Mouse (Mus musculus) liver, postnatal 0 days (tissue): ENCODE measurements around the gene Cd27. TPM values are rescaled to one million over a fixed set of nuclear protein-coding genes. Genes with fewer than 3 reads are reported as not detected.
A peak's percentile ranks its signal among the peaks of the same experiment; 100 is the strongest.

Experiments
- ATAC-seq: fragments of 200-750 bp; cut with Nextera tagmentation; 2 replicates; pipeline ENCODE4 v1.8.0; 2017; ENCODE audit warnings: mild to moderate bottlenecking, moderate library complexity
- DNase-seq: peaks from one replicate; pipeline ENCODE4 v3.0.0-alpha.2; 2016
- H3K27ac ChIP-seq: fragments of 300-500 bp; sonication (generic); 2 replicates; pipeline ENCODE4 v1.5.1; 2014; ENCODE audit warnings: antibody characterized with exemption, moderate library complexity, mild to moderate bottlenecking, low read depth
- H3K27me3 ChIP-seq: fragments of 300-500 bp; sonication (generic); 2 replicates; pipeline ENCODE4 v1.6.1; 2014; ENCODE audit warnings: low read length, control low read depth, mixed read lengths; ENCODE audit not compliant: insufficient read depth
- H3K36me3 ChIP-seq: fragments of 300-500 bp; sonication (generic); replicated peaks from 2 replicates; pipeline ENCODE4 v1.6.1; 2014; ENCODE audit warnings: mild to moderate bottlenecking, control low read depth, low read length, moderate library complexity, mixed read lengths; ENCODE audit not compliant: insufficient read depth
- H3K4me1 ChIP-seq: fragments of 300-500 bp; sonication (generic); 2 replicates; pipeline ENCODE4 v1.6.1; 2014; ENCODE audit warnings: antibody characterized with exemption, mild to moderate bottlenecking, control low read depth; ENCODE audit not compliant: insufficient read depth
- H3K4me2 ChIP-seq: fragments of 300-500 bp; sonication (generic); 2 replicates; pipeline ENCODE4 v1.6.1; 2014; ENCODE audit warnings: low read depth, mild to moderate bottlenecking, low read length, moderate library complexity, mixed read lengths
- H3K4me3 ChIP-seq: fragments of 300-500 bp; sonication (generic); 2 replicates; pipeline ENCODE4 v1.5.1; 2014; ENCODE audit warnings: low read depth, low read length
- H3K9ac ChIP-seq: fragments of 300-500 bp; sonication (generic); replicated peaks from 2 replicates; pipeline ENCODE4 v1.6.1; 2014; ENCODE audit warnings: mild to moderate bottlenecking, moderate library complexity
- H3K9me3 ChIP-seq: fragments of 300-500 bp; sonication (generic); 2 replicates; pipeline ENCODE4 v1.6.1; 2016; ENCODE audit warnings: mild to moderate bottlenecking, control low read depth, low read length, mixed read lengths
- CTCF ChIP-seq: sonication (generic); IDR thresholded peaks from 2 replicates; pipeline ENCODE4 v1.5.1; 2016; ENCODE audit warnings: antibody characterized with exemption, low read depth
- EP300 ChIP-seq: IDR thresholded peaks from 2 replicates; pipeline ENCODE4 v1.6.1; 2016; ENCODE audit warnings: antibody characterized with exemption, low read depth, mild to moderate bottlenecking
- WGBS: fragments of 180-500 bp; shearing (Covaris S2); extraction: QIAGEN DNeasy Blood & Tissue Kit; methylation state at CpG from one replicate; pipeline ENCODE4 v1.1.7; 2014; ENCODE audit not compliant: insufficient replicate concordance; 5-methylcytosine and 5-hydroxymethylcytosine counted together
- polyA plus RNA-seq: library from polyadenylated mRNA; unstranded; fragments of >200 nt; fragmentation: Nextera tagmentation; extraction: Ambion mirVana; gene quantifications from 2 replicates; pipeline ENCODE4 v1.2.1, GENCODE M21; 2015

Cd27 gene
- polyA plus RNA-seq, 1 experiment from 2014 or later, result 2.3 TPM

DNA sequence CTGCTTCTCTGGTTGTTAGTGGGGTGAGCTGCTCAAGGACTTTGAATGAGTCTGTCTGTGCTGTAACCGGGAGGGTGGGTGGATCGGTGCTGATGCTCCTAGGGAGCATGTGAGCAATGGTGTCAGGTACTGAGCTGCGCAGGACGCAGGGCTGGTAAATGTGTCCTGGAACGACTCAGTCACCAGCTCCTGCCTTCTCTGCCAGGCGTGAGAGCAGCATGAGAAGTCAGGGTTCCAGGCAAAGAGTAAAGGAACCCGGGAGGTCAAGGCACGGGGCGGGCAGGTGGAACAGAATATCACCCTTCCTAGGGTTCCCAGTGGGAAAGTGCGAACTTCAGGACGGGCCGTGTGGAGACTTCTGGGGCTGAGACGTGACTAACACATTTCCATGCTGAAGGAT, 29.3 kb upstream of the Cd27 start:
- H3K27ac ChIP-seq, result no peak overlapping the region
- H3K27me3 ChIP-seq, result no peaks in the 10 kb centered on the region
- 0 out of 2 replicates have a peak, but pooled peaks cover 2% of the 10 kb centered on the region for H3K4me1 ChIP-seq
- TF ChIP-seq CTCF (no peak), EP300 (no peak)
- ATAC-seq (no peak), DNase-seq (no peak)
- H3K36me3 ChIP-seq, result no peaks in the 10 kb centered on the region
- 76% methylated on average over 13 of the region's 13 CpGs for WGBS
- H3K4me2 ChIP-seq, result no peak overlapping the region
- no peaks in the 10 kb centered on the region for H3K9me3 ChIP-seq
- H3K4me3 ChIP-seq, result no peak overlapping the region
- no peak overlapping the region for H3K9ac ChIP-seq

DNA sequence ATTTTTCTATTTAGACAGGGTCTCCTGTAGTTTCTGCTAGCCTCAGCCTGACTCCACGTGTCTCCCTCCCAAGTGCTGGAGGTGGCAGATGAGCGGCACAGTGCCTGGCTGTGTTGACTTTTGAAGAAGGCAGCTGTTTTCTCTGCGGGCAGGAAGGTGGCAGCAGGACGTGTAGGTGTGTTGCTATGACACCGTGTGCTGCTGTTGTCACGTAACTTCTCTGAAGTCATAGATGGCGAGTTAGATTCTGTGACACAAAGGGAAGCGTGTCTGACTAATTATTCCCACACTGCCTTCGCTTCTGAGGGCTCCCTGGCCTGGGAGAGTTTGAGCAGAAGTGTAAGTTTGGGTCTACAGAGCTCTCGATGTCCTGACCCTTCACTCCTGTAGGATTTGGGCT, 28.4 kb upstream of the Cd27 start:
- Histone ChIP-seq H3K9me3 (no peaks in the 10 kb centered on the region), H3K9ac (no peak overlapping the region), H3K4me2 (no peak overlapping the region), H3K36me3 (no peaks in the 10 kb centered on the region), H3K27me3 (no peaks in the 10 kb centered on the region), H3K4me3 (no peak overlapping the region), H3K27ac (no peak overlapping the region), H3K4me1 (0 out of 2 replicates have a peak, but pooled peaks cover 1% of the 10 kb centered on the region)
- 37% methylated on average over 10 of the region's 10 CpGs for WGBS
- ATAC-seq (peak; percentile 65), DNase-seq (no peak)
- TF ChIP-seq EP300 (no peak), CTCF (no peak)

DNA sequence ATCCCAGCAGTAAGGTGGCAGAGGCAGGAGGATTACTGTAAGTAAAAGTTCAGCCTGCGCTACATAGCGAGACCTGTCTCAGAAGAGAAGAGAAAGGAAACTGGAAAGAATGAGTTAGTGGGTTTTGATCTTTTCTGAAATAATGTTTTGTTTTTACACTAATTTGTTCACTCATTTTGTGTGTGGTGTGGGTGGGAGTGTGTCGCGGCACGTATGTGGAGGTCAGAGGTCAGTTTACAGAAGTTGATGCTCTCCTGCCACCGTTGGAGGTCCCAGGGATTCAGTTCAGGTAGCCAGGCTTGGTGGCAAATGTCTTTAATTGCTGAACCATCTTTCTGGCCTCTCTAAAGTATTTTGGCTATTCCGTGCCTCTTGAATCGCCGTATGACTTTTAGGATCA, 27.4 kb upstream of the Cd27 start:
- 75% methylated on average over 9 of the region's 9 CpGs for WGBS

DNA sequence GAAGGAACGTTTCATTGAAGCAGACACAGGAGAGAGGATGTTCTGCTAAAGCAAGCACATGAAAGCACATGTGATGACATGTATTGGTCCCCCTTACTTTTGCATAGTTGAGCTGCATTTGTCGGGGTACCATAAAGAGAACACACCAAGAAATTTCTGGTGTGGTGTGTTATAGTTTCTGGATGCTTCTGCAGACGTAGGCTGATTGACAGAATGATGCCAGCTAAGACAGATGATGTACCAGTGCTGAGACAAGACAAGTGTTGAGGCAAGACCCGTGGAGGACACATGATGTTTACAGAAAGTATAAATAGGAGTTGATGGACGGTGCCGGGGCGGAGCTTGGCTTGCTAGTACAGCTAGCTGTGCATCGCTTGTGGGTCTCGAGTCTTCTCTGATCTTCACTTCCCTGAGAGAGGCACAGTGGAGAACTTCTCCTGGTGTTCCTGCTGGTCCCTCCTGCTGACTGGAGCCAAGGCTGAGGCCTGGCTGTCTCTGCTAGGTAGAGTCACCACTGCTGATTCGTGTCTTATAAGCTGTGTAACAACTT, 23.3 kb upstream of the Cd27 start:
- 76% methylated on average over 10 of the region's 10 CpGs for WGBS
- H3K27ac ChIP-seq, result no peak overlapping the region
- no peak for TF ChIP-seq EP300
- no peak for DNase-seq
- H3K9ac ChIP-seq, result no peak overlapping the region
- H3K4me1 ChIP-seq, result no peaks in the 10 kb centered on the region
- H3K4me2 ChIP-seq, result no peak overlapping the region
- H3K4me3 ChIP-seq, result no peak overlapping the region
- H3K36me3 ChIP-seq, result no peaks in the 10 kb centered on the region
- ATAC-seq, result no peak
- H3K27me3 ChIP-seq, result no peaks in the 10 kb centered on the region
- H3K9me3 ChIP-seq, result no peaks in the 10 kb centered on the region

More for the DNA sequence above, 27.4 kb upstream of the Cd27 start:
- Histone ChIP-seq H3K9me3 (no peaks in the 10 kb centered on the region), H3K4me2 (no peak overlapping the region), H3K4me1 (no peaks in the 10 kb centered on the region), H3K36me3 (no peaks in the 10 kb centered on the region), H3K9ac (no peak overlapping the region), H3K27me3 (no peaks in the 10 kb centered on the region), H3K27ac (no peak overlapping the region), H3K4me3 (no peak overlapping the region)
- TF ChIP-seq EP300 (no peak), CTCF (no peak)
- DNase-seq (no peak), ATAC-seq (no peak)

DNA sequence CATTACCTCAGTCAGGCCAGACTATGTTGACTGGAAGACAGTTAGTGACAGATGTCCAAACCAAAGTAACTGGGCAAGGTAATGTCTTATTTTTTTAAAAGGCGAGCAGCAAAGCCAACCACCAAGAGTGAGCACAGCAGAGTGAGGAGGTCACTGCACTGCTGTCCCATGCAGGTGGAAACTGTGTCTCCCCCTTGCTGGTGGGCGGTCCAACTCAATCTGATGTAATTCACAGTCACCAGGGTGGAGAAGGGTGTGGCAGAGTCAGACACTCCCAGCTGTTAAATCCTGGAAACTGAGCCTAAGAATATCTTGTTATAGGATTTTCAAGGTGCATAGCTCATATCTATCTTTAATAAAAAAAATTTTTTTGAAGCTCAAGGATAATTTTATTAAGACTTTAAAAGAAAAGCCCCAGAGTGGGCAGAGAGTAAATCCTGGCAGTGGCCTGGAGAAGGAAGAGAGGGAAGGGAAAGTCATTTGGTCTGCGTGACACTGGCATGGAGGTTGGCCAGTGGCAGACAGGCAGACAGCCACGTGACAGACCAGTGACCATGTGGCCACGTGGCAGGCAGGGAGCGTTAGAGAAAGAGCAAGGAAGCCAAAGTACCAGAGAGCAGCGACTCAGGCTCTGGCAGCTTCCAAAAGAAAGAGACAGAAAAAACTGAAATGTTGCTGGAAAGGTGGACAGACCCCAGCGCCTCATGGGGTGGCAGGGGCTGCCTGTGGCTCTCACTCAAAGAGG, 19.6 kb upstream of the Cd27 start:
- TF ChIP-seq CTCF, result no peak
- TF ChIP-seq EP300, result no peak
- H3K9ac ChIP-seq, result no peak overlapping the region
- H3K4me3 ChIP-seq, result no peak overlapping the region
- H3K36me3 ChIP-seq, result no peaks in the 10 kb centered on the region
- no peaks in the 10 kb centered on the region for H3K9me3 ChIP-seq
- WGBS, result 67% methylated on average over 8 of the region's 8 CpGs
- no peak overlapping the region for H3K4me2 ChIP-seq
- DNase-seq (no peak), ATAC-seq (no peak)
- peaks cover 6% of the 10 kb centered on the region for H3K4me1 ChIP-seq
- H3K27ac ChIP-seq, result no peak overlapping the region
- no peaks in the 10 kb centered on the region for H3K27me3 ChIP-seq

DNA sequence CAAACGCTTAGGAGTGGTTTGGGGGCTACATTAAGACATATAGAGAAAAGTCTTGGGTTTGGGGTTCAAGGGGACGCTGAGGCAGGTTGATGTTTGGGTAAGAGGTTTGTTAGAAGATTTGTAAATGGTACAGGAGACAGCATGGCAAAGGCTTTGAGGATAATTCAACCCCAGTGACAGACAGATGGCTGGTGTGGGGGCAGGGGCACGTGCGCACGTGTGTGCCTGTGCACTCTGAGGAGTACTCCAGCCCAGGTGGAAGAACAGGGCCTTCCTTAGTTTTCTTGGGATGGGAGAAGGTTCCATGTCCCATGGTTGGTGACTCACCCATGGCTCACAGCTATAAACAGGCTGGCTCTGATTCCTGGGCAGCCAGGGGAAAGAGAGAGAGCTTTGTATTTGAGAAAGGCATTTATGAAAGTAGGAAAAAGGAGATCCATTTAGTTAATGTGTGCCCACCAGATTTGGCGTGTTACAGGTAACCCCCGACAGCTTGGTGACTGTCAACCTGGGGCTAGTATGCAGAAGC, 18.8 kb upstream of the Cd27 start:
- Histone ChIP-seq H3K9me3 (no peaks in the 10 kb centered on the region), H3K4me2 (no peak overlapping the region), H3K4me1 (peaks cover 6% of the 10 kb centered on the region), H3K9ac (no peak overlapping the region), H3K4me3 (no peak overlapping the region), H3K27me3 (no peaks in the 10 kb centered on the region), H3K36me3 (no peaks in the 10 kb centered on the region), H3K27ac (no peak overlapping the region)
- 80% methylated on average over 7 of the region's 7 CpGs for WGBS
- TF ChIP-seq EP300 (no peak), CTCF (no peak)
- ATAC-seq (no peak), DNase-seq (no peak)
